Mouse (Mus musculus) forebrain, embryonic 15.5 days (tissue): ENCODE data around the gene Selenoo. TPM values are rescaled to one million over a fixed set of nuclear protein-coding genes. Genes with fewer than 3 reads are reported as not detected.
A peak's percentile ranks its signal among the peaks of the same experiment; 100 is the strongest.

ENCODE experiments used
- ATAC-seq: fragments of 200-750 bp; cut with Nextera tagmentation; replicated peaks from 2 replicates; pipeline ENCODE4 v1.8.0; 2017; ENCODE audit warnings: mild to moderate bottlenecking, moderate TSS enrichment, moderate library complexity
- H3K27ac ChIP-seq: fragments of 300-500 bp; sonication (generic); replicated peaks from 2 replicates; pipeline ENCODE4 v1.5.1; 2015; ENCODE audit warnings: mild to moderate bottlenecking, inconsistent platforms
- H3K27me3 ChIP-seq: fragments of 300-500 bp; sonication (generic); 2 replicates; pipeline ENCODE4 v1.6.1; 2015; ENCODE audit warnings: inconsistent platforms
- H3K36me3 ChIP-seq: fragments of 300-500 bp; sonication (generic); 2 replicates; pipeline ENCODE4 v1.6.1; 2015; ENCODE audit warnings: mild to moderate bottlenecking, inconsistent platforms
- H3K4me1 ChIP-seq: fragments of 300-500 bp; sonication (generic); 2 replicates; pipeline ENCODE4 v1.6.1; 2015; ENCODE audit warnings: inconsistent platforms
- H3K4me2 ChIP-seq: fragments of 300-500 bp; sonication (generic); replicated peaks from 2 replicates; pipeline ENCODE4 v1.6.1; 2015; ENCODE audit warnings: mild to moderate bottlenecking, inconsistent platforms
- H3K4me3 ChIP-seq: fragments of 300-500 bp; sonication (generic); 2 replicates; pipeline ENCODE4 v1.5.1; 2015; ENCODE audit warnings: mild to moderate bottlenecking, inconsistent platforms
- H3K9ac ChIP-seq: fragments of 300-500 bp; sonication (generic); replicated peaks from 2 replicates; pipeline ENCODE4 v1.6.1; 2015; ENCODE audit warnings: mild to moderate bottlenecking, inconsistent platforms
- H3K9me3 ChIP-seq: fragments of 300-500 bp; sonication (generic); 2 replicates; pipeline ENCODE4 v1.6.1; 2016; ENCODE audit warnings: inconsistent platforms
- WGBS: fragments of 180-500 bp; shearing (Covaris S2); methylation state at CpG from one replicate; pipeline ENCODE4 v1.1.7; 2015; ENCODE audit warnings: mixed read lengths; 5-methylcytosine and 5-hydroxymethylcytosine counted together
- polyA plus RNA-seq: library from polyadenylated mRNA; unstranded; fragments of >200 nt; fragmentation: Nextera tagmentation; extraction: Ambion mirVana; gene quantifications from 2 replicates; pipeline ENCODE4 v1.2.1, GENCODE M21; 2015

The Selenoo gene
- polyA plus RNA-seq, 1 experiment from 2014 or later: 26.0 TPM

- H3K4me1 ChIP-seq: peaks cover 10% of the 10 kb centered on the region
- no peak overlapping the region for H3K4me2 ChIP-seq
- 96% methylated on average over 1 of the region's 1 CpGs for WGBS
- H3K4me3 ChIP-seq: no peak overlapping the region
- no peaks in the 10 kb centered on the region for H3K27me3 ChIP-seq
- H3K9ac ChIP-seq: no peak overlapping the region
- ATAC-seq: no peak
- H3K27ac ChIP-seq: no peak overlapping the region
- no peaks in the 10 kb centered on the region for H3K9me3 ChIP-seq
- H3K36me3 ChIP-seq: peaks cover 46% of the 10 kb centered on the region
These were observed 5.0 kb upstream of the Selenoo start for GRCm38 (mm10) chr15:89083906-89084305.

- H3K9me3 ChIP-seq: no peaks in the 10 kb centered on the region
- 94% methylated on average over 2 of the region's 2 CpGs for WGBS
- H3K4me2 ChIP-seq: no peak overlapping the region
- no peaks in the 10 kb centered on the region for H3K27me3 ChIP-seq
- no peak overlapping the region for H3K4me3 ChIP-seq
- no peak for ATAC-seq
- peaks cover 46% of the 10 kb centered on the region for H3K36me3 ChIP-seq
- H3K9ac ChIP-seq: no peak overlapping the region
- no peak overlapping the region for H3K27ac ChIP-seq
- peaks cover 13% of the 10 kb centered on the region for H3K4me1 ChIP-seq
These were observed 4.1 kb upstream of the Selenoo start for GRCm38 (mm10) chr15:89084826-89085225.

GRCm38 (mm10) chr15:89089248-89090051 is 566 bp downstream of the Selenoo start:
- Histone ChIP-seq H3K9ac (peak overlapping the region; percentile 84), H3K4me2 (peak overlapping the region; percentile 89), H3K27ac (peak overlapping the region; percentile 78), H3K36me3 (peaks cover 40% of the 10 kb centered on the region), H3K9me3 (no peaks in the 10 kb centered on the region), H3K27me3 (no peaks in the 10 kb centered on the region), H3K4me3 (peak overlapping the region; percentile 84), H3K4me1 (peaks cover 23% of the 10 kb centered on the region)
- ATAC-seq: peak; percentile 63
- WGBS: 3% methylated on average over 68 of the region's 68 CpGs

GRCm38 (mm10) chr15:89090662-89091061 is 1.8 kb downstream of the Selenoo start:
- no peak for ATAC-seq
- Histone ChIP-seq H3K4me3 (peak overlapping the region; percentile 84; the same call in 1 of the 2 replicates), H3K4me2 (peak overlapping the region; percentile 89; the same call in 1 of the 2 replicates), H3K36me3 (peaks cover 40% of the 10 kb centered on the region), H3K9me3 (no peaks in the 10 kb centered on the region), H3K9ac (no peak overlapping the region), H3K27me3 (no peaks in the 10 kb centered on the region), H3K27ac (no peak overlapping the region), H3K4me1 (peaks cover 23% of the 10 kb centered on the region)
- WGBS: 90% methylated on average over 4 of the region's 4 CpGs

GRCm38 (mm10) chr15:89092181-89092580 is 3.3 kb downstream of the Selenoo start:
- Histone ChIP-seq H3K4me2 (no peak overlapping the region), H3K36me3 (peaks cover 46% of the 10 kb centered on the region), H3K27ac (no peak overlapping the region), H3K27me3 (no peaks in the 10 kb centered on the region), H3K4me1 (peaks cover 23% of the 10 kb centered on the region), H3K9ac (no peak overlapping the region), H3K9me3 (no peaks in the 10 kb centered on the region), H3K4me3 (no peak overlapping the region)
- 76% methylated on average over 5 of the region's 5 CpGs for WGBS
- no peak for ATAC-seq

- Histone ChIP-seq H3K4me3 (no peak overlapping the region), H3K27ac (no peak overlapping the region), H3K27me3 (no peaks in the 10 kb centered on the region), H3K9ac (no peak overlapping the region), H3K36me3 (peaks cover 99% of the 10 kb centered on the region), H3K4me1 (no peaks in the 10 kb centered on the region), H3K9me3 (no peaks in the 10 kb centered on the region), H3K4me2 (no peak overlapping the region)
- 80% methylated on average over 5 of the region's 5 CpGs for WGBS
- no peak for ATAC-seq
These were observed 8.6 kb downstream of the Selenoo start for GRCm38 (mm10) chr15:89097450-89097849.

GRCm38 (mm10) chr15:89098616-89099015 is 9.7 kb downstream of the Selenoo start:
- Histone ChIP-seq H3K4me2 (no peak overlapping the region), H3K36me3 (peaks cover 98% of the 10 kb centered on the region), H3K9me3 (no peaks in the 10 kb centered on the region), H3K4me3 (no peak overlapping the region), H3K27me3 (no peaks in the 10 kb centered on the region), H3K9ac (no peak overlapping the region), H3K4me1 (no peaks in the 10 kb centered on the region), H3K27ac (no peak overlapping the region)
- WGBS: 88% methylated on average over 7 of the region's 7 CpGs
- ATAC-seq: no peak

- WGBS: 91% methylated on average over 12 of the region's 12 CpGs
These were observed 11.9 kb downstream of the Selenoo start for GRCm38 (mm10) chr15:89100823-89101222.

GRCm38 (mm10) chr15:89102646-89103045 is 13.8 kb downstream of the Selenoo start:
- Histone ChIP-seq H3K4me2 (no peak overlapping the region), H3K4me1 (no peaks in the 10 kb centered on the region), H3K36me3 (peaks cover 96% of the 10 kb centered on the region), H3K9me3 (no peaks in the 10 kb centered on the region), H3K9ac (no peak overlapping the region), H3K27me3 (no peaks in the 10 kb centered on the region), H3K27ac (no peak overlapping the region), H3K4me3 (no peak overlapping the region)
- ATAC-seq: no peak
- 63% methylated on average over 5 of the region's 5 CpGs for WGBS

More at GRCm38 (mm10) chr15:89100823-89101222, 11.9 kb downstream of the Selenoo start:
- Histone ChIP-seq H3K9ac (no peak overlapping the region), H3K27me3 (no peaks in the 10 kb centered on the region), H3K9me3 (no peaks in the 10 kb centered on the region), H3K27ac (no peak overlapping the region), H3K4me3 (no peak overlapping the region), H3K36me3 (peaks cover 98% of the 10 kb centered on the region), H3K4me2 (no peak overlapping the region), H3K4me1 (no peaks in the 10 kb centered on the region)
- no peak for ATAC-seq

GRCm38 (mm10) chr15:89103921-89104320 is 15.0 kb downstream of the Selenoo start:
- peaks cover 94% of the 10 kb centered on the region for H3K36me3 ChIP-seq
- H3K4me1 ChIP-seq: no peaks in the 10 kb centered on the region
- ATAC-seq: no peak
- H3K4me2 ChIP-seq: no peak overlapping the region
- H3K4me3 ChIP-seq: no peak overlapping the region
- WGBS: 80% methylated on average over 10 of the region's 10 CpGs
- H3K9ac ChIP-seq: no peak overlapping the region
- H3K27me3 ChIP-seq: no peaks in the 10 kb centered on the region
- H3K27ac ChIP-seq: no peak overlapping the region
- H3K9me3 ChIP-seq: no peaks in the 10 kb centered on the region

- Histone ChIP-seq H3K4me2 (no peak overlapping the region), H3K27ac (no peak overlapping the region), H3K4me3 (no peak overlapping the region), H3K9me3 (no peaks in the 10 kb centered on the region), H3K9ac (no peak overlapping the region), H3K36me3 (peaks cover 89% of the 10 kb centered on the region), H3K4me1 (no peaks in the 10 kb centered on the region), H3K27me3 (no peaks in the 10 kb centered on the region)
- no peak for ATAC-seq
- 91% methylated on average over 8 of the region's 8 CpGs for WGBS
These were observed 15.5 kb downstream of the Selenoo start for GRCm38 (mm10) chr15:89104425-89104824.

- Histone ChIP-seq H3K36me3 (peaks cover 89% of the 10 kb centered on the region), H3K9ac (no peak overlapping the region), H3K4me3 (no peak overlapping the region), H3K27ac (no peak overlapping the region), H3K27me3 (no peaks in the 10 kb centered on the region), H3K9me3 (no peaks in the 10 kb centered on the region), H3K4me1 (no peaks in the 10 kb centered on the region), H3K4me2 (no peak overlapping the region)
- 81% methylated on average over 13 of the region's 13 CpGs for WGBS
- ATAC-seq: no peak
These were observed 17.2 kb downstream of the Selenoo start for GRCm38 (mm10) chr15:89106073-89106472.

GRCm38 (mm10) chr15:89106976-89107375 is 18.1 kb downstream of the Selenoo start:
- H3K27me3 ChIP-seq: no peaks in the 10 kb centered on the region
- 92% methylated on average over 1 of the region's 1 CpGs for WGBS
- H3K9me3 ChIP-seq: no peaks in the 10 kb centered on the region
- no peak for ATAC-seq
- H3K36me3 ChIP-seq: peaks cover 88% of the 10 kb centered on the region
- no peak overlapping the region for H3K4me2 ChIP-seq
- H3K4me3 ChIP-seq: no peak overlapping the region
- no peak overlapping the region for H3K9ac ChIP-seq
- H3K4me1 ChIP-seq: no peaks in the 10 kb centered on the region
- H3K27ac ChIP-seq: no peak overlapping the region
